Mouse (Mus musculus) thymus, adult 2 months (tissue): Measurements from ENCODE around the gene Sult1a1.

ENCODE experiments used
- CTCF ChIP-seq: fragments of 200-500 bp; IDR thresholded peaks from 2 replicates; pipeline ENCODE4 v1.5.1; 2012; ENCODE audit warnings: mild to moderate bottlenecking, control low read depth, low read length, moderate library complexity, borderline replicate concordance; ENCODE audit not compliant: control insufficient read depth, poor library complexity, insufficient read depth; ENCODE audit errors: extremely low read depth
- POLR2A ChIP-seq: fragments of 200-500 bp; IDR thresholded peaks from 2 replicates; pipeline ENCODE4 v1.6.1; 2012; ENCODE audit warnings: mild to moderate bottlenecking, low read length, control low read depth, moderate library complexity; ENCODE audit not compliant: control insufficient read depth, poor library complexity, insufficient read depth; ENCODE audit errors: extremely low read depth

- TF ChIP-seq POLR2A (no peak), CTCF (no peak)
Observed at GRCm38 (mm10) chr7:126670152-126670551, 6.1 kb downstream of the Sult1a1 start.
